Mouse (Mus musculus): ENCODE data around the gene Xlr4a.

GRCm38 (mm10) chrX:73039666-73040065, 42.6 kb downstream of the Xlr4a start:
- TF ChIP-seq CTCF (IDR thresholded peaks at IDR 0.05; ENCODE audit: control insufficient read depth, insufficient read depth, insufficient replicate concordance, low read depth, low read length) (no peak), POLR2A (IDR thresholded peaks at IDR 0.05; ENCODE audit: control insufficient read depth, low read depth, low read length) (no peak)
